Mouse (Mus musculus): ENCODE measurements around the gene Dot1l.

The Dot1l gene

DNA sequence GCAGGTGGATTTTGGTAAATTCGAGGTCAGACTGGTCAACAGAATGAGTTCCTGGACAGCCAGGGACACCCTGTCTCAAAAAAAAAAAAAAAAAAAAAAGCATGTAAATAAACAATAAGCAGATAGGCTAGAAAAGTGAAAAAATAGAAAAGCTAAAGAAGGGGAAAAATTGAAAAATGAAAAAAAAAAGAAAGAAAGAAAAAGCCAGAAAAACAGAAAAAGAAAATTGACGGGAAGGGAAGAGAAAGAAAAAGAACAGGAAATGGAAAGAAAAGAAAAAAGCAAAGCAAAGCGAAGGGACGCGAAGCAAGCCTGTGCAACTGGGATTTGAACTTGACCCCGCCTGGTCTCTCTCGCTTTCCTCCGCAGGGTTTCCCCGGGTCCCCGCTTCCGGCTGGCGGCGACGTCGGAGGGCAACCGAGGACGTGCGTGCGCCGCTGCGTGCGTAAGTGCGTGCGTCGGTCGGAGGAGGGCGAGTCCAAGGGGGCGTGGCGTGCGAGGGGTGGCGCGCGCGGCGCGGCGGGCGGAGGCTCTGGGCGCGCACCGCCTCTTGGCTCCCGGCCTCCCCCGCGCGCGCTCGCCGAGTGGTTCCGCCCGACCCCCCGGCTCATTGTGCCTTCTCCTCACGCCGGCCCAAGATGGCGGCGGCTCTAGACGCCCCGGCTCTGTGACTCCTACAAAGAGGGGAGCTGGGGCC lies at the start of gene Dot1l:
Gene Dot1l, plus strand, starts transcription at position 613 of the 697 bp plus-strand sequence.
- DNase-seq, result peak; percentile 96

DNA sequence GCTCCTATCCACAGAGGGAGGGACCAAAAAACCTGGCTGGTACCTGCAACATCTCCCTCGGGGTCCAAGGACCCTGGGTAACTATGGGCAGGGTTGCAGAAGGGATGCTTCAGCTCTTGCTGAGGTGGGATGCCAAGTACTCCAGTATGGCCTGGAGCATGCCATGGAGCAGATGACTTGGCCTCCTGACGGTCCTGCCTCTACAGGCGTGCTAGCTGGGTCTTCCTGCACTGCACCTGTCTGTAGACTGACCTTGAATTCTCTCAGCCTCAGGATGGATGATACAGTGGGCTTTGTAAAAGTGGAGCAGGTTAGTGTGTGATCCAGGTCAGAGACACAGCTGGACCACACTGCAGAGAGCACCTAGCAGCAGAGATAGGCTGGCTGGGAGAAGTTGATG lies 49.5 kb upstream of the Dot1l start:
- DNase-seq, result no peak

DNA sequence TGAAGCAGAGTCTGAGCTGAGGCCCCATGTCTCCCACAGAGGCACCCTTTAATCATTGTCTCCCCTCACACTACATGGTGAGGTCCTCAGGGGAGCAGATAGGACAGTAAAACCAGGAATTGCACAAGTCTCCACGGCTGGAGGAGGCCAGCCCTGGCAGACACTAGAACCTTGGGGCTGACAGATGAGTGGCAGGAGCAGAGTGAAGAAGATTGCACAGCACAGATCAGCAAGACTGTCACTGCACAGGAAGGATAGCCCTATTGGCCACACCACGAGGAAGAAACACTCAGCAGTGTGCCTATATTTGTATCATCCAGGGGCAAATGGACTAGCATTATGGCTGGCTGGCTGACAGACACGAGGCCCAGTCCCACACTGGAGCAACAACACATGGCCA lies 44.2 kb upstream of the Dot1l start:
- DNase-seq, result no peak

DNA sequence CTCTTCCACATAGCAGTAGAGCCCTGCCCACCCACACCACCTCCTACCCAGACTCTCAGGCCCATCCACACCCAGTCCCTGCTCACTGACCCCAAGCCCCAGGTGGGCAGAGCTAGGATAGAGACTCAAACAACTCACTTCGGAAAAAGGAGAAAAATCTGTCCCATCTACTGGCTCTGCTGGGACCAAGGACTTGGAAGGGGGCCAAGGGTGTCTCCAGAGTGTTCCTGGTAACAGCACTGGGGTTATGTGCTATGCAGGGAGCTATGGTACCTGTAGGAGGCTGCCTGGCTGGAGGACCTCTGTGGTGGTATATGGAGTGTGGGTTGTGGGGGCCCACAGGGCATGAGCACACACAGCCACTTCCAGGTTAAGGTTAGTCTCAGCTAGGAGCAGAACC lies 37.7 kb upstream of the Dot1l start:
- DNase-seq, result no peak

DNA sequence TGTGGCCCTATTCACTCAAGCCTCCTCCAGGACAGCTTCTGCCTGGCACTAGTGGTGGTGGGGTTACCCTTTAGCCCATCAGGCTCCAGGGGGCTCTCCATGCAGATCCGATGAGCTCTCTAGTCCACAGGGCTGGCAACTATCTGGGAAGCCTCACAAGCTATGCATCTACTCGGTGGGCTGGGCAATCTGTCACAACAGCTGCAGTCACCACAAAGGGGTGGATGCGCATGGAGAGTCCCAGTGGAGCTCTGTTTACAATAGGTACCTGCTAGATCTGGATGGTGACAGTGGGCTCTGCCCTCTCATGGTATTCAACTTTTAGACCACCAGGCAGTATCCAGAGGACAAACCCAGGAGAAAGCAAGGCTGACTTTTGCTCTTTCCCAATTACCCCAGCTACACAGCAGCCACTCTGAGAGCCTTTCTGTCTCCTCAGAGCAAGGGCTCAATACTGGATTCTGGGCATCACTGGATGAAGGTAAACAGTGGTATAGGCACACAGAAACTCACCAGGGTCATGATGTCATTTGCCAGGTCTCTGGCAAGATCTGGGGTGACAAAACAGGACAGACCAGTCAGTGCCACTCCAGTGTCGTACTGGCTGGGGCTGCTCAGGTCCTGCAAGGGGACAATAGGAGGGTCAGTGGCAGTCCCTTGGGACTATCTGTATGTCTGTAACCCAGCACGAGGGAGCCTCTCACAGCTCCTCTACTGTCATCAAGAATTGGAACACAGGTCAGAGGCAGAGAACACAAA lies 27.5 kb upstream of the Dot1l start:
- DNase-seq, result no peak

DNA sequence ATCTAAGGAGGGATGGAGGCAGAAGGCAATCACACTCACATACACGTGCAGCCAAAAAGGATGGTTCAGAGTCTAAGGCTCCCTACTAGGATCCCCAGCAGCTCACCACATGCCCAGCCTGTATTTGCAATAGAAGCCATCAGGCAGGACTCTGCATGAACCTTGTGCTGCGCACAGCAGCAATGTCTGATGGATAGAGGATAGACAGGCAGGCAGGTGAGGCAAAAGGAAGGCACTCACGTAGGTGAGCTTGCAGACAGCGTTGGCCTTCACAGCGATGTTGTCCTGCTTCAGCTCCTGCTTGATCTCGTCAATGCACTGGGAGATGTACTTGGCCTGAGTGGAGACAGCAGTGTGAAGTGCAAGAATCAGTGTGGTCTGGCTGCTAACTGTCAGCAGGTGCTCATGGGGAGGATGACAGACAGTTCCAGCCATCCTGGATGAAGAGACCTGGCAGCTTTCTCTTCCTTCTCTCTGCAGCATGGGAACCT lies 22.4 kb upstream of the Dot1l start:
- DNase-seq, result no peak

DNA sequence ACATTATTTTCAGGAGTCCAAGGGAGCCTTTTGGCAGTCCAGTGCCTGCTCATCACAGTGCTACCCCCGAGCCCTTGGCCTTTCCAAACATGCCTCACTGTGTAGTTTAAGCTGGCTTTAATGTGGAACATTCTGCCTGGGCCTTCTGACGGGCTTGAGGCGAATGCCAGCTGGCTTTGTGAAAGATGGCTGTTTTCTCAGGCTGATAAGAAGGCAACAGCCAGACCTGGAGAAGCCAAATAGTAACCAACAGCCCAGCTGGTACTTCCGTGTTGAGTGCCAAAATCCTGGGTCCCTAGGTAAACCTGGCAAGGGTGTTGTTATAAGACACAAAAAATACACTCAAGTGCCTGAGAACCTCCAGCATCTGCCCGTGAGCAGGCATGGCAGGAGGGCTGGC lies 18.3 kb upstream of the Dot1l start:
- DNase-seq, result no peak

DNA sequence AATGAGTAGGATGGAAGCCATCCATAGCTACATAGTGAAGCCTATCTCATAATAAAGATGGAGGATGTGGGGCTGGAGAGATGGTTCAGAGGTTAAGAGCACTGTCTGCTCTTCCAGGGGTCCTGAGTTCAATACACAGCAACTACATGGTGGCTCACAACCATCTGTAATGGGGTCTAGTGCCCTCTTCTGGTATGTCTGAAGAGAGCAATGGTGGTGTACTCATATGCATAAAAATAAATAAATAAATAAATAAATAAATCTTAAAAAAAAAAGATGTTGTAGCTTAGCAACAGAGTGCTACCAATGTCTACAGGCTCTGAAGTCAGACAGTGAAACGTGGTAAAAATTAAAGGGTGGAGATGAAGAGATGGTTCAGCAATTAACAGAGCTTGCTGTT lies 16.3 kb upstream of the Dot1l start:
- no peak for DNase-seq

DNA sequence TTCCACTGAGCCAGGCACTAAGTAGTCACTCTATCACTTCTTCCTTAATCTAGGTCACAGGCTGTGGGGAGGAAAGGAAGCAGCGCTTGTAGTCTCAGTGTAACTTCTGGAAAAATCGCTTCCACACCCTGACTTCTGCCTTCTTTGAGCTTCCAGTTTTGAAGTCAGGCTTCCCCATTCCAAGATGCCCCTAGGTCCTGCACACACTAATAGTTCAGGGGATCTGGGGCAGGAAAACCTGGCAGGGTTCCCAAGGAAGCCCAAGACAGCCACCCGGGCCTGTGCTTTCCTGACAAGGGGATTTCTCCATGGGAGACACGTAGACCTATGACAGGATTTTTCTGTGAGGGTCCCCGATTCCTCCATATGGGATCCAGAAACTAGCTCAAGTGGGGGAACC lies 13.9 kb upstream of the Dot1l start:
- no peak for DNase-seq

DNA sequence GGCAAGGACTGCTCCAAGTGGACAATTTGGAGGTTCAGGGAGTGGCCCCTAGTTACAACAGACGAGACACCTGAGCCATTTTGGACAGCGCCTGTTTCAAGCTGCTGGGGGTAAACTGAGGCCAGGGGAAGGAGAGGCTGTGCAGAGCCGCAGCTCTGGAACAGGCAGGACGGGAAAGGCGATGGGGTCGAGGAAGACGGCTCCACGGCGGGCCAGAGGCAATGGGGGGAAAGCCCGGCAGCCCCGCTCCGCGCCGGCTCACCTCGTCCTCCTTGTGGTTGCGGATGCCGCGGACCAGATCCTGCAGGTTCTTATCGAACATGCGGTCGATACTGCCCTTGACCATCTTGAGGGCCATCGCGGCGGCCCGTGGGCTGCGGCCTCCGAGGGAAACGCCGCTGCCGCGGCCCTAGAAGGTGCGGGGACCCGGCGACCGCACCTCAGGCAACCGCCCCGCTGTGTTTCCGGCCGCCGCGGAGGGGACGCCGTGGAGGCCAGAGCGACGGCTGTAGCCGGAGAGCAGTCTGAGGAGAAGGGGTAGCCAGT lies 13.3 kb upstream of the Dot1l start:
- no peak for DNase-seq

DNA sequence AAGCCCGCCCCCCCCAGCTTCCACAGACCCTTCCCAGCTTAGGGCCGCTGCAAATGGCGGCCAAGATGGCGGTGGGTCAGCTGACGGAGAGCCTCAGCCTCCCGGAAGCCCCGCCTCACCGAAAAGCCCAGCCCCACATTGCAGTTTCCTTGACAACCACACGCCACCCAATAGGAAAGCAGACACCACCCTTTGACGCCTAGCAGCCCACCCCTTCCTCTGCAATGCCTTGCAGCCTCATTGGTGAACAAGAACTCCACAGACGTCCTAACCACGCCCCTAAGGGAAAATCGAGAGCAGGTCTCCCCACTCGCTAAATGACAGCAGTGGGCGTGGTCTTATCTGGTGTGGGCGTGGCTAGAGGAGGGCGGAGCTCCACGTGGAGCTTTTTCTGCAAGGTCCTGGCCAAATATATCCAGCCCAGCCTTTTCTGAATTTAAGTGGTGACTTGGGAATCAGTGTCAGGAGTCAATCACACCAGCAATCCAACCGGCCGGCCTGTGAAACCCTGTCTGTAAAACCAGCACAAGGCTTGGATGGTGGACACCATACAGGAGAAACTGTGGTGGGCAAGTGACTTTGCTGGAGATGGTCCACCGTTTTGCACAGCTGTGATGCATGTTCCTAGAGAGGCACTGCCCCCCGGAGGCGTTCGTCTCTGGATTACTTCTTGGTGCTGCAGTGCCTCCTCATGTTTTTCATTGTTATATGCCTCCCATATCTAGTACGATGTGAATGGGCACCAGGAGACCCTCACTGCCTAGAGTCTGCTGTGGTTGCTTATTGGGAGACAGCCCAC lies 12.6 kb upstream of the Dot1l start, which contains the start of gene Ap3d1:
Gene Ap3d1, minus strand, starts transcription at position 85 of the 799 bp plus-strand sequence.
- peak; percentile 100 for DNase-seq

DNA sequence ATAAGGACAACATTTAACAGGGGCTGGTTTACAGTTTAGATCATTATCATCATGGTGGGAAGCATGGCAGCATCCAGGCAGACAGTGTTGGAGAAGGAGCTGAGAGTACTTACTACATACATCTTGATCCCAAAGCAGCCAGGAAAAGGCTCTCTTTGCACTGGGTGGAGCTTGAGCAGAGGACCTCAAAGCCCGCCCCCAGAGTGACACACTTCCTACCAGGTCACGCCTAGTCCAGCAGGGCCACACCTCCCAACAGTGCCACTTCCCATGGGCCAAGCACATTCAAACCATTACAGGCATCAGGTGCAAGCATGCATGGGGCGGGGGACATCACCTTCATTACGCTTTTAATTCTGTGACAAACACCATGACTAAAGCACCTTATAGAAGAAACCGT lies 10.7 kb upstream of the Dot1l start:
- no peak for DNase-seq

DNA sequence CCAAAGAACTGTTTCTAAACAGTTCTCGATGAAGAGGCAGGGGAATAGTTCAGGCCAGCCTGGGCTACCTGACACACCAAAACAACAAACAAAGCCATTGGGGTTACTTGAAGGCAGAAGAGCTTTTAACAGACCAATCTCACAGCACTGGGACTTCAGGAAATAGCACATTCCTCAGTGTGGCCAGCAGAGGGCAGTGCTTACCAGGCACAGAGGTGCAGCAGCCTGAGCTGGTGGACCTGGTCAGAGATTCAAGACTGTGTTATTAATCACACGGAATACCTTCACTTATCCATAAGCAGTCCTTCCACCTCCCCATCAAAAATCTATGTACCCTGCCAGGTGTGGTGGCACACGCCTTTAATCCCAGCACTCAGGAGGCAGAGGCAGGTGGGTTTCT lies 7.6 kb upstream of the Dot1l start:
- peak; percentile 70 for DNase-seq

DNA sequence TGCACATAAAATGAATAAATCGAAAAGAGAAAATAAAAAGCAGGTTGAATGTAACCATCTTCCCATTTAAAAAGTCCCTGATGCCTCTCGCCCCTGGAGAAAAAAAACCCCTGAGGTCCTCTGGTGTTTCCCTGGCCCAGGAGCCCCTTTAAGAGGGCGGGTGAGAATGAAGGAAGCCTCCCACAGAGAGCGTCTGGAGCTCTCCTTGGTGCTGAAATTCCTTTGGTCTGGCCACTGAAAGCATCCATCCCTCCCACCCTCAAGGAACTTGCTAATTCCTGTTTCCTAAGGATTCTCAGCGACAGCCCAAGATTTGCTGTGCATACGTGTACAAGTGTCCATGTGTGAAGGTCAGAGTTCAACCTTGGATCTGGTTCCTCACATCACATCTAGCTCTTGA lies 6.4 kb upstream of the Dot1l start:
- DNase-seq, result no peak

DNA sequence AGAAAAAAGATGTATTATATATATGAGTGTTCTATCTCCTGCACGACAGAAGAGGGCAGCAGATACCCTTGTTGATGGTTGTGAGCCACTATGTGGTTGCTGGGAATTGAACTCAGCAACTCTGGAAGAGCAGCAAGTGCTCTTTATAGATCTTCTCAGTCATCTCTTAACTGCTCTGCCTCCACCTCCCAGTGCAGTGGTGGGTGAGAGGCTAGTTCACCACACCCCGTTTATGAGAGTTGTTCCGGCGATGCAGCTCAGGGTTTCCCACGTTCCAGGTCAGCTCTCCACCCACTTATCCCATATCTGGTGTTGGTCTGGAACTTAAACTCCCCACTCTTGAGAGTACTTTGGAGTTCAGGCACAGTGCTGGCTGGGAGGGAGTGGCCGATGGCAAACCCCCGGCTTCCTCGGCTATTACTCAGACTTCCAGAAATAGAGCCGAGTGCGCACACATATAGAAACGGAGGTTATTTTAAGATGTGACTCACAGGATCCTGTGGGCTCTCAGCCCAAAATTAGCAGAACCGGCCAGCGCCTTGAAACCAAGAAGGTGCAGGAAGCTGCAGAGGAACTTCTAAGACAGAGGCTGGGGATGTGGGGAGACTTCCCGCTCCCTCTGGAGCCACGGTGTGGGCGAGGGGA lies 3.7 kb upstream of the Dot1l start:
- peak; percentile 85 for DNase-seq

DNA sequence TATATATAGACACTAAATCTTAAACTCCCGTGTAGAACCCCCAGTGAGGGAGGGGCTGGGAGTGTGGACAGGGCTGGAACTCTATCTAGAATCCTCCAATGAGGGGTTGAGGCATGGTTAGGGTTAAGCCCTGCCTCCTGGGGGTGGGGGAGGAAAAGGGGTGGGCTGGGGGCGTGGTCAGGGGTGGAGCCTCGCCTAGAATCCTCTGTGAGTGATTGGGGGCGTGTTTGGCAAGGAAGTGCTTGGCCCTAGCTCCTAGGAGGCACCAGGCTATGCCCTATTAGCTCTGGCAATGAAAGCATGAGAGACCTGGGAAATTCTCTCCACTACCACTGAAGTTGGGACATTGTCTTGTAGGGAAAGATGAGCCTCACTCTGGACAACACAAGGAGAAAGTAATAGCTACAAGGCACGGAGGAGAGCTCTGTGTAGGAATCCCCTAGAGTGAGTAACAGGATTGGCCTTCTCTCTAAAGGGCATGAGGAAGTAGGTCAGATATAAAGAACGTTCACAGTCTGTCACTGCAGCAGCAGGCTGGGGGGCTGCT lies 2.9 kb upstream of the Dot1l start:
- no peak for DNase-seq

DNA sequence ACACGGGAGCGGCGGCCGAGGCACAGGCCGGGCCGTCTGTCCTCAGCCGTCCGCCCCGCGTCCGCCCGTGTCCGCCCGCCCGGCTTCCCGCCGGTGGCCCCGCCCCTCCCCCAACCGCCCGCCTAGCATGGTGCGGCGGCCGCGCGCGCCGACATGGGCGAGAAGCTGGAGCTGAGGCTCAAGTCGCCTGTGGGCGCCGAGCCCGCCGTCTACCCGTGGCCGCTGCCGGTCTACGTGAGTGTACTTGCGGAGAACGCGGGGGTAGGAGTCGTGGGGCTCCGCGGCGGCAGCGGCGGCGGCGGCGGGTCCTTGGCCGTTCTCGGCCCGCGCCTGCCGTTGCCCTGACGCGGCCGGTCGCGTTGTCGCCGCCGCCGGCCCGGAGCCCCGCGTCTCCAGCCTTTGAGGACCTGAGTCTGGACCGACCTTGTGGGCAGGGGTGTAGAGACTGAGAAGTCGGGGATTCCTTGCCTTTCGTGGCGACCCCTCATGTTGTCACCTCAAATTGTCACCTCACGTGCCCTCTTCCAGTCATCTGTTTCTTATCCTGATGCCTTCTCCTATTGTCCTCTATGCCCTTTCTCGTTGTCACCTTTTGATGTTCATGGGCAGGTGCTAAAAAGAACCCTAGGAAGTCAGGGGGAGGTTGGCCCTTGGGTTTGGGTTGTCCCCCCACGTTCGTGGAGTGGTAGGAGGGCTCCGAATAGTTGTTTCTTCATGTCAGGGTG lies 447 bp downstream of the Dot1l start:
- no peak for DNase-seq

DNA sequence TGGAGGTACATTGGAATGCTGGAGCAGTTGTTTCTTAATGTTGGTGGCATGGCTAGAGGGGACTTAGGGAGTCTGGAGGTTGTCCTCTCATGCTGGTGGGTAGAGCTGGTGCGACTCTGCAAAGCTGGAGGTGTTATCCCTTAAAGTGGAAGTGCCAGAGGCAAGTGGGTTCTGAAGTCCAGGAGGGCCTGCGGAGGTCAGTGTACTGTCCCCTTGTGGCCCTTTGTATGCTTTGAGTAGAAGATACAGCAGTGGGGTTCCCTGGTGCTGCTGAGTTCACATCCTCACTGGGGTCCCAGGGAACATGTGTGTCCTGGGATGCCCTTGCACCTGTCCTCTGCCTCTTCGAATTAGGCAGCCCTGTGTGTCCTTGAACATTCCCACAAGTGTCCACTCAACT lies 1.1 kb downstream of the Dot1l start:
- DNase-seq, result no peak

DNA sequence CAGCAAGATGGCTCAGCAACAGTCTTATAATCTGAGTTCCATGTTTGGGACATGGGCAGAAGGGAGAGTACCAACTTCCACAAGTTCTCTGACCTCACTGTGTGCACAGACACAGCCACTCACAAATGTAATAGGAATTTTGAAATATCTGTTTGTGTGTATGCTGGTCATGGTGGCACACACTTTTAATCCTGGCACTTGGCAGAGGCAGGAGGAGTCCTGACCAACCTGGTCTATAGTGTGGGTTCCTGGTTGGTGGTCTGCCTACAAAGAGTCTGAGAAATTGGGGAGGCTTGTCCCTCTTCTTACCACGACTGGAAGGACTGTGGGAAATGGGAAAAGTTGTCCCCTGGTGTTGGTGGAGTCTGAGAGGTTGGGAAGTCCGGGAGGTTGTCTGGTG lies 1.5 kb downstream of the Dot1l start:
- no peak for DNase-seq

DNA sequence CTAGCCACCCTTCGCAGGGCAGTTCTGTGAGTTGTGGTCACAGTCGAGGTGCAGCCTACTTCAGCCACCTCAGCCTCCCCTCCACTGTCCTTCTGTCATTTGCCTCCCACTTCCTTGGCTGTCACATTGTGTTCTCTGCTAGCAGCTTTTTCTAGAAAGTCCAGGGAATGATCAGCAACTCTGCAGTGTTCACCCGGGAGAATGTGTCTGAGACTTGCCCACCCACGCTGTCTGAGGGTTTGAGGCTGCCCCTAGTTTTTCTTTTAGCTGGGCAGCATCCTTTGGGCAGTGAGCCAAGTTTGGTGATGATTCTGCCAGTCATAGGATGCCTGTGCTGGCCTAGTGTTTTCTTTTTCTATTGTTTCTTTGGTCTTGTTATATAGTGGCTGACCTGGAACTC lies 2.0 kb downstream of the Dot1l start:
- DNase-seq, result peak; percentile 63

DNA sequence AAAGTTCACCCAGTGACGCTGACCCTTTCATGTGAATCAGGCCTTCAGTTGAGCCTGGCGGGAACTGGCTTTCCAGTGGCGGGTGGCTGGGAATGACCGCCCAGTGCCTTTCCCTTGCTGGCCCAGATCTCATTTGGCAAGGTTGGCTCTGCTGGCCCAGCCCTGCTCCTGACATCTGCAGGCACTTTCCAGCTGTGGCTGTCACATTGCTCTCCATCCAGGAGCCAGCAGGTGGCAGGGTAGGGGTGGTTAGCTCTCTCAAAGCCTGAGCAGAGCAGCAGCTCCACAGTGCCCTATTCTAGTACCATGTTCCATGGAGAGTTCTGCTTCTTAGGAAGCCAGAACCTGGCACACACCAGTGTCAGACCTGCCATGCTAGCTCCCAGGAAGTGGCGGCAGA lies 2.7 kb downstream of the Dot1l start:
- peak; percentile 87 for DNase-seq

DNA sequence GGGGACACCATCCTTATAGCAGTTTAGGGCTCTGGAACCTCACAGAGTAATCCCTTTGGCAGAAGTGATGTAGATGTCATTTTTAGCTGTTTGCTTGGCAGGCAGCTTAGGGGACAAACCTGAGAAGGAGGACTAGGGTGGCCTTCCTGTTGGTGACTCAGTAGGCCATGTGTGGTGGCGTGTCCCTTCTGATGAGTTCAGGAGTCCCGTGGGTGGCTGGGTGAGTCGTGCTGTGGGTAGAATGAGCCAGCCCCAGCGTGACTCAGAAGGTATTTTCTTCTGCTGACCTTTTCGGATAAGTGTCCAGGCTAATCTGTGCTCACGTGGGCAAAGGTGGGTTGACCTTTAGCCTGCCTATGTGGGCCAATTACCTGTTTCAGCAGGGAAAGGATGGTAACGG lies 3.6 kb downstream of the Dot1l start:
- DNase-seq, result no peak

Data from layer of hippocampus, adult 9-11 months (tissue).